Mouse (Mus musculus) MEL (cell line): ENCODE measurements at regions not wholly inside any gene's neighbourhood (a gene's known extent, or its start where the extent isn't known, plus 50 kb on each side); places are given as distances from the start of the nearest gene placed in this dataset.

Source experiments
- CTCF ChIP-seq, 3 experiments: IDR thresholded peaks in 2 of 3; conservative IDR thresholded peaks in 1 of 3; 2 replicates each; pipeline ENCODE4 v1.5.1; 2011 to 2012; ENCODE audit warnings: low read length in 3 of 3, low read depth in 2 of 3, mild to moderate bottlenecking in 2 of 3, improper control_type of control experiment in 1 of 3, inconsistent platforms in 1 of 3, mixed read lengths in 1 of 3, moderate library complexity in 1 of 3; ENCODE audit not compliant: control insufficient read depth in 1 of 3, insufficient read depth in 1 of 3, poor library complexity in 1 of 3, severe bottlenecking in 1 of 3
- EP300 ChIP-seq, 2 experiments: IDR thresholded peaks; 2 replicates each; pipeline ENCODE4 v1.6.1; 2011; ENCODE audit warnings: improper control_type of control experiment in 2 of 2, low read length in 2 of 2, low read depth in 1 of 2, mild to moderate bottlenecking in 1 of 2
- ETS1 ChIP-seq: IDR thresholded peaks from 2 replicates; pipeline ENCODE4 v1.6.1; 2012; ENCODE audit warnings: low read depth, mild to moderate bottlenecking, inconsistent platforms, low read length, improper control_type of control experiment, moderate library complexity
- GABPA ChIP-seq: IDR thresholded peaks from 2 replicates; pipeline ENCODE4 v1.6.1; 2012; ENCODE audit warnings: low read depth, mild to moderate bottlenecking, inconsistent platforms, low read length, improper control_type of control experiment, moderate library complexity
- GATA1 ChIP-seq: IDR thresholded peaks from 2 replicates; pipeline ENCODE4 v1.6.1; 2011; ENCODE audit warnings: low read depth, low read length, improper control_type of control experiment
- MXI1 ChIP-seq: IDR thresholded peaks from 2 replicates; pipeline ENCODE4 v1.6.1; 2011; ENCODE audit warnings: mild to moderate bottlenecking, low read depth, low read length, improper control_type of control experiment
- NRF1 ChIP-seq: IDR thresholded peaks from 2 replicates; pipeline ENCODE4 v1.6.1; 2014; ENCODE audit warnings: low read depth, mild to moderate bottlenecking, inconsistent platforms, low read length, improper control_type of control experiment, moderate library complexity; ENCODE audit not compliant: poor library complexity, insufficient read depth, severe bottlenecking
- POLR2A ChIP-seq, 2 experiments: IDR thresholded peaks; 2 replicates each; pipeline ENCODE4 v1.6.1; 2011 to 2012; ENCODE audit warnings: low read length in 2 of 2, mild to moderate bottlenecking in 2 of 2, control low read depth in 1 of 2, improper control_type of control experiment in 1 of 2, low read depth in 1 of 2, moderate library complexity in 1 of 2; ENCODE audit not compliant: control insufficient read depth in 1 of 2, insufficient read depth in 1 of 2, poor library complexity in 1 of 2
- TBP ChIP-seq: IDR thresholded peaks from 2 replicates; pipeline ENCODE4 v1.8.0; 2011; ENCODE audit warnings: low read depth, low read length, improper control_type of control experiment
- USF2 ChIP-seq, 2 experiments: IDR thresholded peaks; 2 replicates each; pipeline ENCODE4 v1.6.1; 2011 to 2012; ENCODE audit warnings: improper control_type of control experiment in 2 of 2, low read length in 2 of 2, borderline replicate concordance in 1 of 2, inconsistent platforms in 1 of 2, low read depth in 1 of 2, mild to moderate bottlenecking in 1 of 2; ENCODE audit not compliant: insufficient read depth in 1 of 2
- ZNF384 ChIP-seq: IDR thresholded peaks from 2 replicates; pipeline ENCODE4 v1.6.1; 2012; ENCODE audit warnings: low read depth, mild to moderate bottlenecking, inconsistent platforms, low read length, improper control_type of control experiment

GRCm38 (mm10) chr15:27216387-27216786, 250.1 kb upstream of the Ank start:
- TF ChIP-seq CTCF (IDR thresholded peaks at IDR 0.05 in 2 of 3, conservative IDR thresholded peaks at IDR 0.05 in 1 of 3; ENCODE audit: control insufficient read depth in 1 of 3, insufficient read depth in 1 of 3, low read depth in 2 of 3, low read length in 3 of 3, poor library complexity in 1 of 3, severe bottlenecking in 1 of 3) = no peak
- TF ChIP-seq EP300 (IDR thresholded peaks at IDR 0.05; ENCODE audit: low read depth in 1 of 2, low read length in 2 of 2) = no peak
- no peak for TF ChIP-seq USF2 (IDR thresholded peaks at IDR 0.05; ENCODE audit: borderline replicate concordance in 1 of 2, insufficient read depth in 1 of 2, low read depth in 1 of 2, low read length in 2 of 2)
- no peak for TF ChIP-seq GABPA
- no peak for TF ChIP-seq GATA1
- TF ChIP-seq ZNF384 = no peak
- TF ChIP-seq POLR2A (IDR thresholded peaks at IDR 0.05; ENCODE audit: control insufficient read depth in 1 of 2, insufficient read depth in 1 of 2, low read depth in 1 of 2, low read length in 2 of 2, poor library complexity in 1 of 2) = no peak
- no peak for TF ChIP-seq MXI1
- no peak for TF ChIP-seq NRF1
- no peak for TF ChIP-seq TBP
- no peak for TF ChIP-seq ETS1
